Mouse (Mus musculus): ENCODE measurements around the gene Irf2bpl. TPM values are rescaled to one million over a fixed set of nuclear protein-coding genes. Genes with fewer than 3 reads are reported as not detected.

Irf2bpl gene
- total RNA-seq, 1 experiment from 2014 or later, result 22.7 TPM

DNA sequence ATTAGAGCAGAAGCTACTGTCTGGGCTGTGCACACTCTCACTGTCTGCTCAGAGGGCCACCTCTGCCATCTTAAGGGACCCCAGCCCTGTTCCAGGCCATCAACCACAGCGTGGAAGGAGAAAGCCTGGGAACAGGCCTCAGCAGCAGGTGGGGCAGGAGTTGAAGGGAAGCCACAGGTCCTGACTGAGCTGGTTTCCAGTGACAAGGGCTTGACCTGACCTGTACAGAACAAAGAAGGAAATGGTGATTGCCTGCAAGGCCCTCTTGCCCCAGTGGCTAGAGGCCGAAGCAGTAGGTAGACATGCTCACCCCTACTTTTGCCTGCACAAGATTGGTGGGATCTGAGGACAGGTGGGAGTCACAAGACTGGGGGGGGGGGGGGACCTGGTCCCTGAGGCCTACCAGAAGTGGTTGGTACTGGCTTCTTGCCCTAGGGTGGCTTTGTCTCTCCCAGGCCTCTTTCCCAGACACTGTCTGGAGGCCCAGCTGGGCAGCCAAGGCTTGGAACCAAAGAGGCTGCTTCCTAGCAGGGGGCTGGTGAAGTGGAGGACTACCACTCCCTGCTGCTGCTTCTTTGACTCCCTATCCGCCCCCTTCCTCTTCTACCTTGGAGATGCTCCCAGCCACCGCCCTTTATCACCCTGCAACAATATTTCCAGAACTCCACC is 12.8 kb downstream of the Irf2bpl start:
- no peak for ATAC-seq (ENCODE audit: extremely low read depth, insufficient number of reproducible peaks, low FRiP score, poor library complexity, severe bottlenecking)

DNA sequence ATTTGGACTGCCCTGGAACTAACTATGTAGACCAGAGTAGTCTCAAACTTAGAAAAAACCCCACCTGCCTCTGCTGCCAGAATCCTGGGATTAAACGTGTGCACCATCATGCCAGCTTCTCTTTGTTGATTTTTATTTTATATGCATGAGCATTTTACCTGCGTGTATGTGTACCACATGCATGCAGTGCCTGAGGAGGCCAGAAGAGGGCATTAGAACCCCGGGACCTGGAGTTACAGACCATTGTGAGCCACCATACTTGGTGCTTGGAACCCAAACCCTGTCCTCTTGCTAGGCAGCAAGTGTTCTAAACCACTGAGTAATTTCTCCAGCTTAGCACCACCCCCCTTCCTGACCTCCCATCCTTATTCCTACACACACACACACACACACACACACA is 13.6 kb downstream of the Irf2bpl start:
- no peak for ATAC-seq (ENCODE audit: extremely low read depth, insufficient number of reproducible peaks, low FRiP score, poor library complexity, severe bottlenecking)

DNA sequence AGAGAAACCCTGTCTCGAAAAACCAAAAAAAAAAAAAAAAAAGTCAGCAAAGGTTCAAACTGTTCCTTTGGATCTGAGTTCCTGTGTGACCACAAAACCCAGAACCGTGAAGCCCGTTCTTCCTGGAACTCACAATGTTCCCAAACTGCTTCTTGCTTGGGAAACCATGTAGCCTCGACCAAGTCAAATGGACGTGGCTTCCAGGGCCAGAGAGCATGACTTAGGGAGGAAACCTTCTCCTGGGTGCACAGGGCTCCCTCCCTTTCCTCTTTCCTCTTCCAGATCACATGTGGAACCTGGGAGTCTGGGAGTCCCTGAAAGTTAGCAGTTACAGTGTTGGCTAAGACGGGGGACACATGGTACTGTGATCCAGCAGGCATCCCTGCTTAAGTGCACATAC is 14.8 kb downstream of the Irf2bpl start:
- ATAC-seq (ENCODE audit: extremely low read depth, insufficient number of reproducible peaks, low FRiP score, poor library complexity, severe bottlenecking), result no peak

DNA sequence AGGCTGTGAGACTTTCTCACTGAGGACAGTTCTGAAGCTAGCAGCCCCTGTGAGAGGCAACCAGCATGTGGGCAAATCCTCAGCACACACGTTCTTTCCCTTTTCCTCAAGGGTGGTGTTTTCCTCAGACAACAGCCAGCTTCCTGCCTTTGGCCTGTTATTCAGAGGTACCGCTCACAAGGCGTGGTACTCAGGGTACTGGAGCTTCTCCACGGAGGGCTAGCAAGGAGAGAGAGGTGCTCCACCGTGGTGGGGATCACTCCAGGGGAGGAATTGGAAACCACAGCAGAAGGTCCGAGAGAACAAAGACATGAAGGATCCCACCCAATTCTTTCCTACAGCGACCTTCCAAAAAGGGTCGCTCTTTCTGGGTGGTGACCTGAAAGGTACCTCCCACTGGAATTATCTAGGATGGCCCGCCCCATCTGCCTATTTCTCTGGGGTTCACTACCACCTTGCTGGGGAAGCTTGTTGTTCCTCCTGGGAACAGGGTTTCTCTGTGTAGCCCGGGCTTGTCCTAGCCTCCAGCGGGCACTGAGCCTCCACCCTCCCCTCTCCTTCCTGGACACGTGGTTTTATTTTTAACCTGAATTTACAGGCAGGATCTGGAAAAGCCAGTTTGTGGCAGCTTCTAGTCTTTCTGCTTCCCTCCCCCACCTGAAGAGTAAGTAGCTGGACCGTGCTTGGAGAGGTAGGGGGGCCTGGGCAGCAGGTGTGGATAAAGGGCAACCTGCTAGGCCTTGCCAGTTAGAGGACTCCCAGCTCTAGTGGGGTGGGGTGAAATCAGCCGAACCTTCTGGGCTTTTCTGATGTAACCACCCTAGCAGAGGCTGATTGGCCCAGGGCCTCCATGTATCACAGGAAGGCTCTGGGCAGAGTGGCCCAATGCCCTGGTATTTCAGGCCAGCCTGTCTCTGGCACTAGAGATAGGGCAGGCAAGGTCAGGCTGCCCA is 17.1 kb downstream of the Irf2bpl start:
- ATAC-seq (ENCODE audit: extremely low read depth, insufficient number of reproducible peaks, low FRiP score, poor library complexity, severe bottlenecking), result no peak

DNA sequence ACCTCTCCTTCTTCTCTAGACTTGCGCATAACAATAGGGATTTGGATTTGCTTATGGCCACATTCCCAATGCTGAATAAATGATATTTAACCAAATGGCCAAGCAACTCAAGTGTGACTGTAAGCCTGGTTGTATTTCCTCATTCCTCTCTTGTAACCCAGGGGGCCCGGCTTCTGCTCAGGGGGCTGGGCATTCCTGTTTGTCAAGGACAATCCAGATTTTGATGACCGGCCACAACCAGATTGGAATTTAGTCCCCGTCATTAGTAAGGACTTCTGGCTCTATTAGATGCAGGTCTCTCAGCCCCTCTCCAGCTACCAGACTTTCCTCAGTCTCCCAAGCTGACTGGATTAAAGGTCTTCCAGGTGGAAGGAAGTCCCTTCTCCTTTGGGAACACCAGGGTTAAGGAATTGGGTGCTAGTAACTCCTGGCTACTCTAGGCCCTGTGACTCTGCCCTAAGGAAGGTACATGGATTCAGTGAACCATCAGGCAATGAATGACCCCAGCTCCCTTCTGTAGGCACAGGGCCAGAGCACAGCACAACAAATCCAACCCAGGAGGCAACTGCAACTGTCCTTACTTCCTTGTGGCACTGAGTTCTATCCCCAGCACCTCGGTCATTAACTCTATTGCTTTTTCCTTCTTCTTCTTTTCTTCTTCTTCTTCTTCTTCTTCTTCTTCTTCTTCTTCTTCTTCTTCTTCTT is 20.1 kb downstream of the Irf2bpl start:
- no peak for ATAC-seq (ENCODE audit: extremely low read depth, insufficient number of reproducible peaks, low FRiP score, poor library complexity, severe bottlenecking)

DNA sequence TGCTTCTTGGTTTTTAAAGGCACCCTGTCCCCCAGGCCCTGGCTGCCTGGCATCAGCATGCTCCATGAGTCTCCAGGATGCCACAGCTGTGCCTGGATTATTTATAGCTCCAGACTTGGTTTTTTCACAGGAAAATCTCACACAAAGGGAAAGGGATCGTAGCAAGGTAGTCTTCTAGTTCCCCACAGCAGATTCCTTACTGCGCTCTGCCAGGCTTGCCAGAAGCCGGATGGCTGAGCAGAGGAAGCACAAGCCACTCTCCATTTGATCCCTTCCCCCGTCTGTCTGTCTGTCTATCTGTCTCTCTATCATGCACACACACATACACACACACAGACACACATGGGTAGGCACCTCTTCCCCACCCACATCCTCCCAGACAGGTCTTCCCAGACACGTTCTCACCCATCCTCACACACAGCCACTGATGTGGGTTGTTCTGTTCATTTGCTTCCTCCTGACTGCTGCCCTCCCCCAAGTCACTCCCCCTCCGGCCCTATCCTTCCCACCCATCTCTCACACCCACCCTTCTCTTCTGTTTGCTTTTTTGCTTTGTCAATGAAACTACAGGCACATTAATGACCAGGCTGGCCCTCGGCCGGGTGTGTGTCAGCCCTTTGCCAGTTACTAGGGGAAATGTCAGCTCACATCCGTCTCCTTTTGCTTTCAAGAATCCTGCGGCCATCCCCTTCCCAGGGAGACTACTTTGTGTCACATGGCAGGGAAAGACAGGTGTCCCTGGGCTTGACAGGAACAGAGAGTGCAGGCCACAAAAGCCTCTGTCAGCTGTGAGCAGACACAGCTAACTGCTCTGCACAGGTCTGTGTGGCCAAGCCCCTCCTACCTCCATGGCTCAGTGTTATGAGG is 24.4 kb downstream of the Irf2bpl start:
- ATAC-seq (ENCODE audit: extremely low read depth, insufficient number of reproducible peaks, low FRiP score, poor library complexity, severe bottlenecking), result peak; percentile 37; the same call in 1 of the 2 replicates

DNA sequence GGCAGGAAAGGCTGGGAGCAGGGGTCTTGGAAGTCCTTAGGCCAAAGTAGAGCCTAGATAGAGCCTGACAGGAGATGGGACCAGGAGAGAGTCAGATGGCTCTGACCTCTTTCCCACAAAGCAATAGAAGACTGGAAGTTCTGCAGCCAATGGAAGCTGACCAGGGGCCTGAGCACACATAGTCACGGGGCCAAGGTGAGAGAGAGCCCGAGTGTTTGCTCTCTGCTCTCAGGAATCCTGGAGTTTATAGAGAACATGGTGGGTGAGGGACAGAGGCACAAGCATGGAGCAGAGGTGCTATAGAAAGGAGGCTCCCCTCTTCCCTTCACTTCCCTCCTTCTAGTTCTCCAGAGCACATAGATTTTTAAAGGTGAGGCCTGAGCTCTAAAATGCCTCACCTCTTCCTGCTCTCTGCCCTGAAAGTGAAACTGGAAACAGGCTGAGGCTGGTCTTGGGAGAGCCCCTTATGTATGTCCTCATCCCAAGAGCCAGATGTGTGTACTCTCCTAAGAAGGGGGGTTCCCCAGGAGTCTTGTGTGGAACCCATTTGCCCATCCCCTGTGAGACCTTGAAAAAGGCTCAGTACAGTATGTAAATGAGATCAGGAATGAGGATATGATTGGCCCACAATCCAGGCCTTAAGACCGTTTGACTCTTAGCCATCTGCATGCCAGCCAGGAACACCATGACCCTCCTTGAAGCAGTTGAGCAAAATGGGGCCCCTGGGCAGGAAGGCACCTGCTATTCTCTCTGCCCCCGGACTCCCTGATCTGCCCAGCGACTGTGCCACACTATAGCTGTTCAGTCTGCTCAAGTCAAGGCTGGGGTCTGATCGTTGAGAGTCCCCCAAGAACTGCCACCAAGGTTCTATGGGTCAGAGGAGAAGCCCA is 25.4 kb downstream of the Irf2bpl start:
- ATAC-seq (ENCODE audit: extremely low read depth, insufficient number of reproducible peaks, low FRiP score, poor library complexity, severe bottlenecking), result no peak

DNA sequence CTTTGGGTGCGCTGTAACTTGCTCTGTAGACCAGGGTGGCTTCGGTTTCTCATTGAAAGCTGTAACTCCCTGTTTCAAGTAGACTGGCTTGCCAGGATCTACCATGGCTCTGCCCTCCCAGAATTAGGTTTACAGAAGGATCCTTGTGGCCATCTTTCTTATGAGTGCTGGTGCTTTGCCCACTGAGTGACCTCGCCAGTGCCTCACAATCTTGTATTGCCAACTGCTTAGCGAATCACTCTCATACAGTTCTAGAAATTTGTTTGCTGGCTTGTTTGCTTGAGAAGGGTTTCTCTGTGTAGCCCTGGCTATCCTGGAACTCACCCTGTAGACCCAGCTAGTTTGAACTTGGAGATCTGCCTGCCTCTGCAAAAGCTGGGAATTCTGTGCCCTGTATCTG is 26.1 kb downstream of the Irf2bpl start:
- no peak for ATAC-seq (ENCODE audit: extremely low read depth, insufficient number of reproducible peaks, low FRiP score, poor library complexity, severe bottlenecking)

DNA sequence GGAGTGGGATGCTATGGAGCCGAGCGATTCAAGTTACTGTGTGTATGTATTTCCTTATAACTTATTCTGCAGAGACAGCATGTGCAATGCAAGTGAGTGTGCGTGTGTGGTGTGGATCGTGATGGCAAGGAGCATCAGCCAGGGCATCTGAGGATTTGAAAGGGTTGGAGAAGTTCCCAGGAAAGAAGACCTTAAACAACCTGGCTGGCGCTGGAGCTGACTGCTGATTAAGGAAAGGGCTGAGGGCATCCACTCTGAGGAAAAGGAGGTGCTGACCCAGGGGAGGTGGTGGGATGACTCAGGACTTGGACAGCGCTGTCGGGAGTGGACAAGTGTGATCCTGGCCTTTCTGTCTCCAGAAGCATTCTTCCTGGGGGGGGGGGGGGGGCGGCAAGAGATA is 27.3 kb downstream of the Irf2bpl start:
- ATAC-seq (ENCODE audit: extremely low read depth, insufficient number of reproducible peaks, low FRiP score, poor library complexity, severe bottlenecking), result no peak

DNA sequence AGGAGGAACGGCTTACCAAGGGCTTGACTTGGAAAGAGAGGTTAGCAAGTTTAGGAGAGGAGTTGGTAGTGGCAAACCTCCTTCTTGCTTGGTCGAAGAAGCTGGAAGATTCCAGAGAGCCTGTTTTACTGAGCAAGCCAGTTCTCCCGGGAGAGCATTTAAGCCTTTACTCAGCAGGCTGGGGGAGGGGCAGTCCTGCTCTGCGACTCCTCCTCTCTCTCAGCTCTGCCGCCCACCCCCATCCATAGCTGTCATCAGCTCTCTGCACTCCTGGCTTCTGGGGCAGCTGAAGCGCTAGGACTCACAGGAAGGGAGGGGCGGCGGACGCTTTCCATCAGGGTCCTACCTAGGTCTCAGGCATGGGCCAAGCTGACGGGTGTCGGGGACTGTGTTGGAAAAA is 28.9 kb downstream of the Irf2bpl start:
- ATAC-seq (ENCODE audit: extremely low read depth, insufficient number of reproducible peaks, low FRiP score, poor library complexity, severe bottlenecking), result no peak

DNA sequence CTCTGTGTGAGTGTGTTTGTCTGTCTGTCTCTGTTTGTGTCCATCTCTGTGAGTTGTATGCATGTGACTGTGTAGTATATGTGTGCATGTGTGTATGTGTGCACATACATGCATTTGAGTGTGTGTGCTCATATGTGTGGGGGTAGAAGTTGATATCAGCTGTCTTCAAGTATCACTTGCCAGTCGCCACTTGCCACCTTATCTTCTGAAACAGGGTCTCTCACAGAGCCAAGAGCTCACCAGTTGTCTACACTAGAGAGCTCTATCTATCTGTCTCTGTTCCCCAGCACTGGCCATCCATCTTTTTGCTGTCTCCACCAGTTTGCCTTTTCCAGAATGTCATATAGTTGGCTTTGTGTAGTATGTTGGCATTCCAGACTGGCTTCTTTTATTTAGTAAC is 31.1 kb downstream of the Irf2bpl start:
- ATAC-seq (ENCODE audit: extremely low read depth, insufficient number of reproducible peaks, low FRiP score, poor library complexity, severe bottlenecking), result no peak

DNA sequence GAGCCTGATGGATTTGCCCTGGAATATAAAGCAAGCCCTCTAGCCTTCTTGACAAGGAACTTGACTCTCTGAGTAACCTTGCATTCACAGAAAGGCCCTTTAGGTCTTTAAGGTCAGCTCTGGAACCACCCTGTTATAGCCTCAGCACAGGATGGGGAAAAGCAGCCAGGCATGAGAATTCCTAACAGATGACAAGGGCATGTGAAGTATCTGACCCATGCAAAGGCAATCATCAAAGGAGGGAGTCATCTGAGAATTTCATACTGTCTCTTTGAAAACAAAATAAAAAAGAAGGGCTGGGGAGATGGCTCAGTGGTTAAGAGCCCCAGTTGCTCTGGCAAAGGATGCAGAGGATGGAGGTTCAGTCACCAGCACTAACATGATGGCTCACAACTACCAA is 33.3 kb downstream of the Irf2bpl start:
- ATAC-seq (ENCODE audit: extremely low read depth, insufficient number of reproducible peaks, low FRiP score, poor library complexity, severe bottlenecking), result no peak

DNA sequence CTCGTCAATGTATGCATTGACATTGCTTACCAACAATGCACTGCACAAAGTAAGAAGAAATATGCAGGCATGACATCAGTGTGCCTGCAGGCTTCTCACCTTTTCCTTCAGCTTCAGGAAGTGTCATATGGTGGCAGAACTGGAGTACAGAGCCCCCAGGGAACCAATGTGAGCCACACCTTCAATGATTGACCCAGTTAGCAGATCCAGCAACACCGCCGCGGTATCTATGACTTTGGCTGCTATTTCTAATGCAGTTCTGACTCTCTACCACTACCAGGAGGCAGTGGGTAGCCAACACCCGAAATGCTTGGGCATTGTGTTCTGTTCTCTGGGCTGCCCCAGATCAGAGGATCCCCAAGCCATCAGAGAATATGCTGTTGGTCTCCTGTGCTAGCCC is 33.9 kb downstream of the Irf2bpl start:
- ATAC-seq (ENCODE audit: extremely low read depth, insufficient number of reproducible peaks, low FRiP score, poor library complexity, severe bottlenecking), result no peak

DNA sequence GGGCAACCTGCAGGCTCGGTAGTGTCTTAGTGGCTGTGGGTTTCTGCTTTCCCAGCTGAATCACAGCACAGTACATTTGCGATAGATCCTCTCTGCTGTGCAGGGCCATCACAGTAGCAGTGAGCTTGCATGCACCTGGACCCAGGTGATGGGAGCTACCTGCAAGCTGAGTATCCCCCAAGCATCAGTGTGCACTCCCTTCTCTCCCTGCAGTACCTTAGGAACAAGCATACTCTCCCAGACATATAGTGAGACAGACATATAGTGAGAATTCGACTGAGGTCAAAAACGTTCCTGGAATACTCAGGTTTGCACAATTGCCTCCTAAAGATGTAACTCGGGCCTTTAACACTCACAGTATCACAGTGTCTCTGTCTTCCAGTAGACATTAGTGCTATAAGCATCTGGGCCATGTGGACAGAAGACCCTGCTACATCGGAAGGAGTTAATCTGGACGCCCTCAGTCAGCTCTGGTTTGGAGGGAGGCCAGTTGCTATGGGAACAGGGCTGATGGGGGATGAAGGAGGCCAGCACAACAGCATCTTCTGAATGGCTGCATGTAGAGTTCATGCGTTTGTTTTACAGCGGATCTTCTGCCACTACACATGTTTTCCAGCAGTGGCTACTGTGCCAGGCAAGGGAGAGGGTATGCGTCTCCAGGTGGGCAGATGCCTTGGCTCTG is 34.5 kb downstream of the Irf2bpl start:
- ATAC-seq (ENCODE audit: extremely low read depth, insufficient number of reproducible peaks, low FRiP score, poor library complexity, severe bottlenecking), result no peak

DNA sequence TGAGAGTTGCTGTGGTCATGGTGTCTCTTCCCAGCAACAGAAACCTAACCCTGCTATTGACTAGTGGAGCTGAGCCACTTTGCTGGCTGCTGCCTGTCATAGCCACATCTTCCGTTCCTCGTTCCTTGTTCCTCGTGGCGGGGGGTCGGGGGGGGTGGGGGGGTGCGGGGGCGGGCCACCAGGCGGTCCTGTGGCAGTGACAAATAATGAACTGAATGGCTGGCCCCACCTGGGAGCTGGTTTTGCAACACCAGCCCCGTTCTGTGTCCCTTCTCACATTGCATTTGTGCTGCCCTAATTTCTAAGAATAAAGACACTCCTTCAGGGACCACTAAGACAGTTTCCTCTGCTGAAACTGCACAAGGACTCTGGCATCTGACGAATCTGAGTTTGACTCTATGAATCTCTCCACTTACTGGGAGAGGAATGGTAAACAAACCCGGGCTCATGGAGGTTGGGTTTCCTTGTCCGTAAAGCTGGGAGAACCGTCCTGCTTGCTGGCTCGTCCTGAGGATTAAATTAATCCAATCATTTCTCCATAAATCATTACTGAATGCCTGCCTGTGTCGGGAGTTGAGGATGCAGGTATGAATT is 41.6 kb downstream of the Irf2bpl start:
- no peak for ATAC-seq (ENCODE audit: extremely low read depth, insufficient number of reproducible peaks, low FRiP score, poor library complexity, severe bottlenecking)

DNA sequence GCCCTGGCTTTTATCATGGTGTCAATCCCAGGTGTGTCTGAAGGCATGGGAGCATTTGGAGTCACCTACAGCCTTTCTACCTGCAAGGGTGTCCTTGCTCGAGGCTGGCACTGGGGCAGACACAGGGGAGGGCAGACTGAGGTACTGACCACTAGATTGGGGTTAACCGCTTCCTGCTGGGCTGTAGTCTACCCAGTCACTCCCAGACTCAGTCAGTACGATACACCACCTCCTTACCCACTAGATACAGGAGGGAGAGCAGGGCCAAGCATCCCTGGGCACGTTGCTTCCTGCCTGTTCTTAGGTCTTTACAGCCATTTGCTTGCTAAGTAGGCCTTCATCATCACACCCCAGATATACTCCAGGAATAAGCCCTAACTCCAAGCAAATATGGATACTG is 44.1 kb downstream of the Irf2bpl start:
- ATAC-seq (ENCODE audit: extremely low read depth, insufficient number of reproducible peaks, low FRiP score, poor library complexity, severe bottlenecking), result no peak

DNA sequence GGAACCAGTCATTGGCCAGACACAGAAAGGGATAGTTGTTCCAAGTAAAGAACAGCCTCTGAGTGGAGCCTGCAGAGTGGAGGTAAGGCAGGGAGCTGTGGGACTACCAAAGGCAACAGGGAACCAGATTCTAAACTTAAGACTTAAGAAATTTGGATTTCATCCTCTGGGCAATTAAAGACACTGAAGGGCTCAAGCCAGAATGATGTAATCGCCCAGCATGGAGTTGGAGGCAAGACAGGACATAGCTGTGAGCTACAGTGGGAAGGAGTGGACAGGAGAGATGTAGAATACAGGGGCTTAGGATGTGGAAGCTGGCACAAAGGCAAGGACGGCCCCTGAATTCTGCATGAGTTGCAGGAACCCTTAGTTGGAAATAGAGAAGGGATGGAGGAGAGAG is 46.4 kb downstream of the Irf2bpl start:
- ATAC-seq (ENCODE audit: extremely low read depth, insufficient number of reproducible peaks, low FRiP score, poor library complexity, severe bottlenecking), result no peak
